Mouse (Mus musculus): ENCODE measurements around the gene Fblim1. TPM values are rescaled to one million over a fixed set of nuclear protein-coding genes. Genes with fewer than 3 reads are reported as not detected.

Fblim1 gene
- polyA plus RNA-seq, 1 experiment from 2014 or later, result 76.4 TPM

GRCm38 (mm10) chr4:141595605-141596268, 10.2 kb downstream of the Fblim1 start:
- peaks cover 24% of the 10 kb centered on the region; the same call in 1 of the 2 replicates for H3K4me1 ChIP-seq (ENCODE audit: insufficient read depth, low read length)
- no peak for ATAC-seq (ENCODE audit: low FRiP score, low TSS enrichment)
- no peaks in the 10 kb centered on the region for H3K9me3 ChIP-seq (ENCODE audit: low read length)
- no peak overlapping the region for H3K4me2 ChIP-seq (replicated peaks; ENCODE audit: low read depth, low read length)
- H3K27me3 ChIP-seq (ENCODE audit: insufficient read depth, low read length), result no peaks in the 10 kb centered on the region
- WGBS, result 74% methylated on average over 9 of the region's 9 CpGs
- H3K36me3 ChIP-seq (ENCODE audit: insufficient read depth, low read length), result peaks cover 28% of the 10 kb centered on the region
- H3K4me3 ChIP-seq (ENCODE audit: low read length), result no peak overlapping the region
- H3K9ac ChIP-seq (replicated peaks; ENCODE audit: low read length), result no peak overlapping the region
- no peak overlapping the region for H3K27ac ChIP-seq (ENCODE audit: low read length)

- H3K9ac ChIP-seq (replicated peaks; ENCODE audit: low read length), result no peak overlapping the region
- H3K4me3 ChIP-seq (ENCODE audit: low read length), result no peak overlapping the region
- H3K27ac ChIP-seq (ENCODE audit: low read length), result no peak overlapping the region
- H3K4me2 ChIP-seq (replicated peaks; ENCODE audit: low read depth, low read length), result no peak overlapping the region
- ATAC-seq (ENCODE audit: low FRiP score, low TSS enrichment), result no peak
- peaks cover 19% of the 10 kb centered on the region; the same call in 1 of the 2 replicates for H3K4me1 ChIP-seq (ENCODE audit: insufficient read depth, low read length)
- 92% methylated on average over 11 of the region's 11 CpGs for WGBS
- H3K27me3 ChIP-seq (ENCODE audit: insufficient read depth, low read length), result no peaks in the 10 kb centered on the region
- no peaks in the 10 kb centered on the region for H3K9me3 ChIP-seq (ENCODE audit: low read length)
- peaks cover 30% of the 10 kb centered on the region for H3K36me3 ChIP-seq (ENCODE audit: insufficient read depth, low read length)
These were observed 10.8 kb downstream of the Fblim1 start for GRCm38 (mm10) chr4:141595138-141595537.

GRCm38 (mm10) chr4:141591547-141591946, 14.3 kb downstream of the Fblim1 start:
- Histone ChIP-seq H3K4me3 (ENCODE audit: low read length) (no peak overlapping the region), H3K4me1 (ENCODE audit: insufficient read depth, low read length) (no peaks in the 10 kb centered on the region), H3K36me3 (ENCODE audit: insufficient read depth, low read length) (peaks cover 38% of the 10 kb centered on the region), H3K27me3 (ENCODE audit: insufficient read depth, low read length) (no peaks in the 10 kb centered on the region), H3K4me2 (replicated peaks; ENCODE audit: low read depth, low read length) (no peak overlapping the region), H3K9ac (replicated peaks; ENCODE audit: low read length) (no peak overlapping the region), H3K9me3 (ENCODE audit: low read length) (no peaks in the 10 kb centered on the region), H3K27ac (ENCODE audit: low read length) (no peak overlapping the region)
- 17% methylated on average over 3 of the region's 3 CpGs for WGBS
- no peak for ATAC-seq (ENCODE audit: low FRiP score, low TSS enrichment)

- Histone ChIP-seq H3K4me1 (ENCODE audit: insufficient read depth, low read length) (no peaks in the 10 kb centered on the region), H3K4me3 (ENCODE audit: low read length) (no peak overlapping the region), H3K36me3 (ENCODE audit: insufficient read depth, low read length) (peaks cover 36% of the 10 kb centered on the region), H3K27ac (ENCODE audit: low read length) (no peak overlapping the region), H3K9ac (replicated peaks; ENCODE audit: low read length) (no peak overlapping the region), H3K4me2 (replicated peaks; ENCODE audit: low read depth, low read length) (no peak overlapping the region), H3K9me3 (ENCODE audit: low read length) (no peaks in the 10 kb centered on the region), H3K27me3 (ENCODE audit: insufficient read depth, low read length) (no peaks in the 10 kb centered on the region)
- WGBS, result 85% methylated on average over 8 of the region's 8 CpGs
- no peak for ATAC-seq (ENCODE audit: low FRiP score, low TSS enrichment)
These were observed 22.0 kb downstream of the Fblim1 start for GRCm38 (mm10) chr4:141583919-141584318.

- H3K9ac ChIP-seq (replicated peaks; ENCODE audit: low read length), result no peak overlapping the region
- no peak for ATAC-seq (ENCODE audit: low FRiP score, low TSS enrichment)
- no peak overlapping the region for H3K4me3 ChIP-seq (ENCODE audit: low read length)
- H3K9me3 ChIP-seq (ENCODE audit: low read length), result peaks cover 4% of the 10 kb centered on the region; the same call in 1 of the 2 replicates
- no peak overlapping the region for H3K27ac ChIP-seq (ENCODE audit: low read length)
- H3K36me3 ChIP-seq (ENCODE audit: insufficient read depth, low read length), result peaks cover 51% of the 10 kb centered on the region
- no peaks in the 10 kb centered on the region for H3K27me3 ChIP-seq (ENCODE audit: insufficient read depth, low read length)
- 85% methylated on average over 13 of the region's 13 CpGs for WGBS
- H3K4me1 ChIP-seq (ENCODE audit: insufficient read depth, low read length), result no peaks in the 10 kb centered on the region
- H3K4me2 ChIP-seq (replicated peaks; ENCODE audit: low read depth, low read length), result no peak overlapping the region
These were observed 24.8 kb downstream of the Fblim1 start for GRCm38 (mm10) chr4:141581051-141581450.

- 68% methylated on average over 3 of the region's 3 CpGs for WGBS
- Histone ChIP-seq H3K4me1 (ENCODE audit: insufficient read depth, low read length) (peaks cover 6% of the 10 kb centered on the region), H3K4me2 (replicated peaks; ENCODE audit: low read depth, low read length) (no peak overlapping the region), H3K27me3 (ENCODE audit: insufficient read depth, low read length) (no peaks in the 10 kb centered on the region), H3K27ac (ENCODE audit: low read length) (no peak overlapping the region), H3K4me3 (ENCODE audit: low read length) (no peak overlapping the region), H3K9me3 (ENCODE audit: low read length) (peaks cover 4% of the 10 kb centered on the region; the same call in 1 of the 2 replicates), H3K9ac (replicated peaks; ENCODE audit: low read length) (no peak overlapping the region), H3K36me3 (ENCODE audit: insufficient read depth, low read length) (peaks cover 38% of the 10 kb centered on the region)
- ATAC-seq (ENCODE audit: low FRiP score, low TSS enrichment), result no peak
These were observed 27.1 kb downstream of the Fblim1 start for GRCm38 (mm10) chr4:141578833-141579232.

- Histone ChIP-seq H3K27me3 (ENCODE audit: insufficient read depth, low read length) (no peaks in the 10 kb centered on the region), H3K4me2 (replicated peaks; ENCODE audit: low read depth, low read length) (no peak overlapping the region), H3K4me3 (ENCODE audit: low read length) (no peak overlapping the region), H3K9ac (replicated peaks; ENCODE audit: low read length) (no peak overlapping the region), H3K9me3 (ENCODE audit: low read length) (peaks cover 4% of the 10 kb centered on the region; the same call in 1 of the 2 replicates), H3K36me3 (ENCODE audit: insufficient read depth, low read length) (peaks cover 31% of the 10 kb centered on the region), H3K27ac (ENCODE audit: low read length) (no peak overlapping the region), H3K4me1 (ENCODE audit: insufficient read depth, low read length) (peaks cover 13% of the 10 kb centered on the region)
- 97% methylated on average over 7 of the region's 7 CpGs for WGBS
- ATAC-seq (ENCODE audit: low FRiP score, low TSS enrichment), result no peak
These were observed 29.0 kb downstream of the Fblim1 start for GRCm38 (mm10) chr4:141576877-141577276.

- Histone ChIP-seq H3K4me1 (ENCODE audit: insufficient read depth, low read length) (peaks cover 13% of the 10 kb centered on the region), H3K27me3 (ENCODE audit: insufficient read depth, low read length) (no peaks in the 10 kb centered on the region), H3K9me3 (ENCODE audit: low read length) (peaks cover 4% of the 10 kb centered on the region; the same call in 1 of the 2 replicates), H3K4me2 (replicated peaks; ENCODE audit: low read depth, low read length) (no peak overlapping the region), H3K36me3 (ENCODE audit: insufficient read depth, low read length) (peaks cover 30% of the 10 kb centered on the region), H3K9ac (replicated peaks; ENCODE audit: low read length) (no peak overlapping the region), H3K4me3 (ENCODE audit: low read length) (no peak overlapping the region), H3K27ac (ENCODE audit: low read length) (no peak overlapping the region)
- WGBS, result 78% methylated on average over 11 of the region's 11 CpGs
- ATAC-seq (ENCODE audit: low FRiP score, low TSS enrichment), result no peak
These were observed 29.5 kb downstream of the Fblim1 start for GRCm38 (mm10) chr4:141576404-141576803.

- peak overlapping the region; percentile 18; the same call in 1 of the 2 replicates for H3K9ac ChIP-seq (replicated peaks; ENCODE audit: low read length)
- 38% methylated on average over 27 of the region's 27 CpGs for WGBS
- H3K27me3 ChIP-seq (ENCODE audit: insufficient read depth, low read length), result no peaks in the 10 kb centered on the region
- H3K4me1 ChIP-seq (ENCODE audit: insufficient read depth, low read length), result peaks cover 21% of the 10 kb centered on the region
- H3K4me3 ChIP-seq (ENCODE audit: low read length), result no peak overlapping the region
- peak overlapping the region; percentile 40; the same call in 1 of the 2 replicates for H3K27ac ChIP-seq (ENCODE audit: low read length)
- peaks cover 4% of the 10 kb centered on the region; the same call in 1 of the 2 replicates for H3K9me3 ChIP-seq (ENCODE audit: low read length)
- H3K36me3 ChIP-seq (ENCODE audit: insufficient read depth, low read length), result peaks cover 21% of the 10 kb centered on the region
- H3K4me2 ChIP-seq (replicated peaks; ENCODE audit: low read depth, low read length), result peak overlapping the region; percentile 35; the same call in 1 of the 2 replicates
- ATAC-seq (ENCODE audit: low FRiP score, low TSS enrichment), result peak; percentile 44; the same call in 1 of the 2 replicates
These were observed 30.9 kb downstream of the Fblim1 start for GRCm38 (mm10) chr4:141574789-141575702.
